Mouse (Mus musculus) spleen, postnatal 4 days (tissue): ENCODE data around the gene Pipox.

Experiments
- DNase-seq, 2 experiments: peaks; one replicate each; pipeline ENCODE4 v3.0.0; 2022; ENCODE audit warnings: low spot score in 2 of 2

Pipox gene

GRCm38 (mm10) chr11:77893787-77894718, at the start of gene Pipox:
Gene Pipox (minus strand): TSS chr11:77894096.
- peak; percentile 49 to 70 for DNase-seq

DNA sequence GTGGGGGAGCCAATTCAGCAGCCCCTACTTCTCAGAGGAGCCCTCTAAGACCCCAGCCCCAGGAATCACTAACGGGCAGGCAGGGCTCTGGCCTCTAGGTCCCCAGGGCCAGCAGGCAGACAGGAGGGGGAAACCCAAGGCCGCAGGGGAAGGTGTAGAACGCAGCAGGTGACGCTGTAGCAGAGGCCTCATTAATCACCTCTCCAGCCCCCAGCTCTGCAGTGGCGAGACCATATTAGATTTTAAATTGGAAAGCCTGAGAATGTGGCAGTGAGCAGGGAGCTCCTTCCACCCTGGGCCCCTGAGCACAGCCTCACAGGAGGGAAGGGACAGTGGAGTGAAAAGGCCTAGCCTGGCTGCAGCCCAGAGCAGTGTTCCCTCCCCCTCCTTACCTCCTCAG, 48.3 kb upstream of the Pipox start:
- DNase-seq: no peak

DNA sequence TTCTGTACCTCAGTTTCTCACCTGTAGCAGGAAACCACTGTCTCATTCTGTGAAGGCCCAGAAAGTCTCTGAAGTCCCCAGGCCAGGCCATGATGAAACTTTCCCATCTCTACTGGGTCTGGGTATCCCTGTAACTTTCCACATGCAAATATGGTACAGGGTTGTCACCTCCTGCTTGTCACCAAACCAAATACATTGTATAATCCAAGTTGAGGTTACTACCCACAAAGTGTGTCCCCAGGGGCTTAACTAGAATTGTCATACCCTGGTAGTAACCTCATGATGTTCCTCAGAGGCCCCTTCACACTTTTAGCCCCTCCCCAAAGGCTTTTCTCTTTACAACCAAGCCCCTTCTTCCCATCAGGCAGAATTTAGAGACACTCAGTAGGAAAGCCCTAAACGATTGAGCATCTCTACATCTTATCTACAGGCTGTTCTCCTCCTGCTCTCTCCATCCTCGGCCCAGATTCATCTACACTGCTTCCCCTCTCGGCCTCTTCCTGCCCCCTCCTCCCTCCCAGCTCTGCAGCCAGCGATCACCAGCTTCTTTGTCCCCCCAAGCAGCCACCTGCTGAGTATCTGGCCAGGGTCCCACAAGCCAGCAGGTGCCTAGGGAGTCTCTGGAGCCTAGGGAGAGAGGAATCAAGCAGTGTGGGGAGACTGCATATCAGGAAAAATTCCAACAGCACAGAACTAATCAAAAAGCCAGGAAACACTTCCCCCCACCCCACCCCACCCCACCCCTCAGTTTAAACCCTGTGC, 43.9 kb upstream of the Pipox start:
- no peak for DNase-seq

- no peak for DNase-seq
These were observed 43.0 kb upstream of the Pipox start for GRCm38 (mm10) chr11:77936846-77937245.

GRCm38 (mm10) chr11:77934568-77935311, 40.8 kb upstream of the Pipox start:
- no peak for DNase-seq

DNA sequence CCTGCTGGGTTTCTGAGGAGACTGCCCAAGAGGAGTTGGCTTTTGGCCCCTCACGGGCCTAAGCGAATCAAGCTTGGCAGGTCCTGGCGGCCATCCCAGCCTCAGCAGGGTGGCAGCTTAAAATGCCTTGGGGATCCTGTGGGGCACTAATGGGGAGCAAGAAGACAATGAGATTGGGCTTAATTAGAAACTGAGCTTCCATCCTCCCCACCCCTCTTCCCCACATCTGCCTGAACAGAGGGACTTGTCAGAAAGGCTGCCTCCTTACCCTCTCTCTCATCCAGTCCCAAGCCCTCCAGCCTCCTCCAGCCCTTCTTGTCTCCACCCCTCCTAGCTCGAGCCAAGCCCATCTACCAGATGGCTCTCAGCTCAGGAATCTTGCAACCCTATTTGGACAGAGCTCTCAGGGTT, 40.2 kb upstream of the Pipox start:
- DNase-seq: no peak

DNA sequence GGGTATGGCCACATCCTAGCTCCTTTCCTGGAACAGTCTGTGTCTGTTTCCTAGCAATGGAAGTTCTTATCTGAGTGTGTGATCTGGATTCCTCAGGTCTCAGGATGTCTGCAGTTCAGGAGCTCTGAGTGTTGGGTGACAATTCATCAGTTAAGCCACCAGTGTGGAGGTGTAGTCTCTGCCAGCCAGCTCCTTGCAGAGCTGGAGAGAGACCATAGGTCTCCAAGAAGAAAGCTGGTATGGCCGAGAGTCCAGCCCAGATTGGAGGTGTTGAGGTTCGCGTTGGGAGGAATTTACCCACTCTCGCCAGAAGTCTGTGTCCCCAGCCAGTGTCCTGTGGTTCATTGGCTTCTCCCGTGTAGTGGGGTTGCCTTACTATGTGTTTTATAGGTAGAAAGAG, 38.7 kb upstream of the Pipox start:
- DNase-seq: no peak

- DNase-seq: no peak
These were observed 37.9 kb upstream of the Pipox start for GRCm38 (mm10) chr11:77931541-77932433.

DNA sequence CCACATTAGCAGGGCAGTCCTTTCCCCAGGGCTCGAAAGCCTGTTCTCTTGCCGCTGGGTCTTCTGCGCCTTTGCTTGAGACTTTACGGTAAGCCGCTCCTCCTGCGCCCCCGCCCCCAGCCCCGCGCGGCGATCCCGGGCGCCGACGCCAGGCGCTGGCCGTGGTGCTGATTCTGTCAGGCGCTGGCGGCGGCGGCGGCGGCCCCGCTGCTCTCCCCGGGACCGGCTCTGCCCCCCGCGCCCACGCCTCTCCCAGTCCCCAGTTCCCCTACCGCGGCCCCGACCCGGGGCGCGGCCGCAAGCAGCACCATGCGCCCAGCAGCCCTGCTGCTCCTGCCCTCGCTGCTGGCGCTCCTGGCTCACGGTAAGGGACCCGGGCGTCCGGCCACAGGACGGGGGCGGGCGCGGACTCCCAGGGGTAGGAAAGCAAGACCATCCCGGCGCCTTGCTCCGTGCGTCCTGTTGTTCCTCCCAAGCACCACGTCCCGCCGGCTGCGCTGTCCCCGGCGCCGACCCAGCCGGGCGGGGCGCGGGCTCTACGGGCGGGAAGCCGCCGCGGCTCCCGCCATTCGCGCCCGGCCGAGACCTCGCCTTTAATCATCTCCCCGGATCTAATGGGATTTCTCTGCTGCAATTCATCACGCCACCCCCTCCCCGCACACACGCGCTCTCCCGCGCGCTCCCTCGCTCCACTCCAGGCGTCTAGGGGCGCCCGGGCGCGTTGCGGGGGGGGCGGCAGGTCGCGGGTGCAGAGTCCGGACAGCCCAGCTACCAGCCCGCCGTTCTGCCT, 37.0 kb upstream of the Pipox start, which contains the start of gene Sez6:
Gene Sez6, plus strand, starts transcription at position 50 of the 790 bp plus-strand sequence.
- DNase-seq: peak; percentile 68 to 90

GRCm38 (mm10) chr11:77927837-77928236, 33.9 kb upstream of the Pipox start:
- no peak for DNase-seq

- DNase-seq: no peak
These were observed 32.8 kb upstream of the Pipox start for GRCm38 (mm10) chr11:77926666-77927065.

DNA sequence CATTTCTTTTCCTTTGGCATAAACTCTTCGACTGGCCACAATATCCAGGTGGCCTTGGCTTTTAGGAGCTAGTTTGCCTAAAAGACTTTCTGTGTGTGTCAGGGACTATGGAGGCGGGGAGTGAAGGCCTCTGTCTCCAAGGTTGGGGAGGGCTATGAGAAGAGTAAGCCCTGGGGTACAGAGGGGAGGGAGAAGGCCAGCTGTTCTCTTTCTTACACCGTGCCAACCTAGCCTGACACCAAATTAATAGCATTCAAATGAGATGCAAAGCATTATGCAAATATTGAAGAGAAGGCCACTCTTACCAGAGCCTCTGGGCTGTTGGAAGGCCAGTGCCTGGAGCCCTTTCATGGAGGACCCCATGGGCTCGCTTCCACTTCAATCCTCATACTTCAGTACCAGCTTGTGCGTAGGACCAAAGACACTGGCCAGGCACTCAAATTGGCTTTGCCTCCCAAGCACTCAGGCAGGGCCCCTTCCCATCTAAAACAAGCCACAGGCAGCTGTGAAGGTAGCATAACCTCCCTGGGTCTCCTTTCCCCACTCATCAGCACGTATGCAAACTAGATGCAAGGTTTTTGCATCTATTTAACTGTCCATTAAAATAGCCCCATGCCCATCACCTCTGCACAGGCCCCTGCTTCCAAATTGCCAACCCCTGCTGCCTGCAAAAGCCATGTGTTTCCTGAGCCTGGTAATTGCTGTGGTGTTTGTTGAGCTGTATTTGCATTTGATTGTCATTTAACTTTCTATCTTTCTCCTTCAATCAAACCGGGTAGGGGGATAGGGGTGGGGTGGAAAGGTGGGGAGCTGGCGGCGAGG, 32.2 kb upstream of the Pipox start:
- no peak for DNase-seq

DNA sequence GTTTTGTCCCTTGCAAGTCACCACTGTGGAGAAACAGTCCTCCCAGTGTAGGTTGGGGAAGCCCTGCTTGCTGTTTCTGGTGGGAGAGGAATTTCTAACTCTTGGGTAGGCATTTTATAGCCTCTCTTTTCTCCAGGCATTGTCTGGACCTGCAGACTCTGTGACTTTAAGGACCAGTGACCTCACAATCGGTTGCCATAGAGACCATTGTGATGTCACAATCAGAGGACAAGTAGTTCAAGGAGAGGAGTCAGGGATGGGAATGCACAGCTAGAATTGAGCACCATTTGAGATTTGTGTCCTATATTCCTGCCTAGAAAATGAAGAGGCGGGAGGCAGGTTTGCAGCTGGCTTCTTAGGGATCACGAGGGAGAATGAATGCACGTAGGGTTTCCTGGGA, 29.4 kb upstream of the Pipox start:
- DNase-seq: no peak

- DNase-seq: no peak
These were observed 23.3 kb upstream of the Pipox start for GRCm38 (mm10) chr11:77917166-77917565.

GRCm38 (mm10) chr11:77916741-77917140, 22.8 kb upstream of the Pipox start:
- no peak for DNase-seq

DNA sequence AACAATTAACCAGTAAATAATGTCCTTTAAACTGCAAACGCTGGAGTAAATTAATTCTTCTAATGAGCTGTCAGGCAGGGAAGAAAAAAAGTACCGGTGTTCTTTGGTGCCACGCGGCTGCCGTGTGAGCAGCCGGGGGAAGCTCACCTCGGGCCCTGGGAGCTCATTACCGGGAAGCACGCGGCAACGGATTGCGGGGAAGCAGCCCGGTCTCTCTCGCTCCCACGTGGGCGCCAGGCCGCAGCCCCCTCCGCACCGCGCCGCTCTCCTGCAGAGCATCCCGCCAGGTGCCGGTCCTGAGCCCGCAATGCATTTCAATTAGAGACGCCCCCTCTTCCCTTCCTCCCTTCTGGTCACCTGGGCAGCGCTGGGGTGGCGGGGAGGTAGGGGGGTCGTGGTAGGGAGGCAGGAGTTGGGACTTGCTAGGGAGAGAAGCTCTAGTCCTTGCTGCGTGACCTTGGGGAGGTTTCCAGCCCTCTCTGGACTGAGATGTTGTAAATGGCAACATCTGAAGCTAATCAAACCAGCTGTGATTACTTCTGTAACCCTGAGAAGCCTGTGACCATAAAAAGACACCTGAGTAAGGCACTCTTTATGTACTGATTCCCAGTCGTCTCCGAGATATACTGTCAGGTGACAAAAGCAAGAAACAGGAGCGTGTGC, 20.8 kb upstream of the Pipox start:
- no peak for DNase-seq

DNA sequence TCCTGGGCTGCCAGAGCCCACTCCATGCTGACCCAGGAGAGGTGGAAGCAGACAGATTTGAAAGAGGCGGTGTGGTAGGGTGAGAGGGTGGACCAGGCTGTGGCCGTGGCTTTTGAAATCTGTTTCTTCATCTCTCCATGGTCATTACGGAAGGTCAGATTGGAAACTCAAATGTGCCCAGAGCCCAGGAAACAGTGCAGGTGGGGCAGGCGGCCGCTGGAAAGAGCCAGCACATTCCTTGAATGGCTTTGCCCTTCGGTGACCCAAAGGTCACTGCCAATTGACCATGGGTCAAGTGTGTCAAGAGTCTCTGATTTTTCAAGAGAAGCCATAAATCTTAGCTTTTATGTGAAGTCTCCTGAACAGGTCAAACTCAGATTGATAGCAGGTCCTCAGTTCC, 19.6 kb upstream of the Pipox start:
- DNase-seq: no peak

GRCm38 (mm10) chr11:77909776-77910175, 15.9 kb upstream of the Pipox start:
- DNase-seq: no peak

GRCm38 (mm10) chr11:77909376-77909775, 15.5 kb upstream of the Pipox start:
- DNase-seq: no peak
